Mouse (Mus musculus): ENCODE results near the gene Enpp6. TPM values are rescaled to one million over a fixed set of nuclear protein-coding genes. Genes with fewer than 3 reads are reported as not detected.

The Enpp6 gene
- polyA plus RNA-seq, 1 experiment from 2014 or later: 0.13 TPM

GRCm38 (mm10) chr8:46982770-46983169 lies 3.9 kb upstream of the Enpp6 start:
- WGBS: 86% methylated on average over 4 of the region's 4 CpGs
- H3K27me3 ChIP-seq (ENCODE audit: control insufficient read depth, insufficient read depth, low read length): no peaks in the 10 kb centered on the region

GRCm38 (mm10) chr8:46984647-46985046 lies 2.0 kb upstream of the Enpp6 start:
- no peaks in the 10 kb centered on the region for H3K4me1 ChIP-seq (replicated peaks; ENCODE audit: control insufficient read depth, insufficient read depth, low read length)
- no peak overlapping the region for H3K4me3 ChIP-seq (ENCODE audit: low read depth, low read length)
- DNase-seq (ENCODE audit: low spot score): no peak
- no peak overlapping the region for H3K9ac ChIP-seq (ENCODE audit: low read length)
- no peaks in the 10 kb centered on the region for H3K9me3 ChIP-seq (ENCODE audit: control insufficient read depth, low read length)
- H3K36me3 ChIP-seq (ENCODE audit: control insufficient read depth, insufficient read depth, low read length): no peaks in the 10 kb centered on the region
- H3K27me3 ChIP-seq (ENCODE audit: control insufficient read depth, insufficient read depth, low read length): no peaks in the 10 kb centered on the region
- ATAC-seq (replicated peaks; ENCODE audit: low FRiP score): no peak
- no peak overlapping the region for H3K4me2 ChIP-seq (ENCODE audit: low read depth, low read length, severe bottlenecking)
- WGBS: 77% methylated on average over 11 of the region's 11 CpGs
- H3K27ac ChIP-seq (ENCODE audit: low read depth, low read length): no peak overlapping the region

More at GRCm38 (mm10) chr8:46982770-46983169, 3.9 kb upstream of the Enpp6 start:
- no peaks in the 10 kb centered on the region for H3K4me1 ChIP-seq (replicated peaks; ENCODE audit: control insufficient read depth, insufficient read depth, low read length)
- no peak for ATAC-seq (replicated peaks; ENCODE audit: low FRiP score)
- H3K27ac ChIP-seq (ENCODE audit: low read depth, low read length): no peak overlapping the region
- H3K9me3 ChIP-seq (ENCODE audit: control insufficient read depth, low read length): no peaks in the 10 kb centered on the region
- H3K9ac ChIP-seq (ENCODE audit: low read length): no peak overlapping the region
- H3K4me2 ChIP-seq (ENCODE audit: low read depth, low read length, severe bottlenecking): no peak overlapping the region
- H3K4me3 ChIP-seq (ENCODE audit: low read depth, low read length): no peak overlapping the region
- no peaks in the 10 kb centered on the region for H3K36me3 ChIP-seq (ENCODE audit: control insufficient read depth, insufficient read depth, low read length)
- no peak for DNase-seq (ENCODE audit: low spot score)

GRCm38 (mm10) chr8:46988366-46988765 lies 1.7 kb downstream of the Enpp6 start:
- H3K36me3 ChIP-seq (ENCODE audit: control insufficient read depth, insufficient read depth, low read length): no peaks in the 10 kb centered on the region
- 76% methylated on average over 6 of the region's 6 CpGs for WGBS
- no peaks in the 10 kb centered on the region for H3K9me3 ChIP-seq (ENCODE audit: control insufficient read depth, low read length)
- H3K4me3 ChIP-seq (ENCODE audit: low read depth, low read length): no peak overlapping the region
- ATAC-seq (replicated peaks; ENCODE audit: low FRiP score) (no peak), DNase-seq (ENCODE audit: low spot score) (no peak)
- H3K27ac ChIP-seq (ENCODE audit: low read depth, low read length): no peak overlapping the region
- no peaks in the 10 kb centered on the region for H3K27me3 ChIP-seq (ENCODE audit: control insufficient read depth, insufficient read depth, low read length)
- H3K4me1 ChIP-seq (replicated peaks; ENCODE audit: control insufficient read depth, insufficient read depth, low read length): no peaks in the 10 kb centered on the region
- H3K9ac ChIP-seq (ENCODE audit: low read length): no peak overlapping the region
- no peak overlapping the region for H3K4me2 ChIP-seq (ENCODE audit: low read depth, low read length, severe bottlenecking)

DNA sequence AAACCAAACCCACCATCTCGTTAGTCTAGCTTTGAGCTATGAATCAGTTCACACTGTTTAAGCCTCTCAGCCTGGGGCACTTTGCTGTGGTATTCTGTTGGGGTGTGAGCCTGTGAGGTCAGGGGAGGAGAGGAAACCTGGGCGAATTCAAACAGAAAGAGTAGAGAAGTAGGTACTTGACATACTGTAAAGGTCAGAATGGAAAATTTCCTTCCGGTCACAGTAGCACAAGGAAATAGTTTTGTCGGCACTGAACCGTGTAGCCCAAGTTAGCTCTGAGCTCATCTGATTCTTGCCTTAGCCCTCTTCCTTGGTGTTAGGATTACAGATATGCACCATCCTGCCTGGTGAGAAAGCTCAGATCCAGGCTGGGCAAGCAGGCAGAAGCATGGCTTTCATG lies 4.4 kb downstream of the Enpp6 start:
- H3K9me3 ChIP-seq (ENCODE audit: control insufficient read depth, low read length): no peaks in the 10 kb centered on the region
- DNase-seq (ENCODE audit: low spot score) (no peak), ATAC-seq (replicated peaks; ENCODE audit: low FRiP score) (no peak)
- no peak overlapping the region for H3K4me3 ChIP-seq (ENCODE audit: low read depth, low read length)
- no peak overlapping the region for H3K9ac ChIP-seq (ENCODE audit: low read length)
- WGBS: 76% methylated on average over 5 of the region's 5 CpGs
- H3K4me1 ChIP-seq (replicated peaks; ENCODE audit: control insufficient read depth, insufficient read depth, low read length): no peaks in the 10 kb centered on the region
- H3K27me3 ChIP-seq (ENCODE audit: control insufficient read depth, insufficient read depth, low read length): no peaks in the 10 kb centered on the region
- H3K36me3 ChIP-seq (ENCODE audit: control insufficient read depth, insufficient read depth, low read length): no peaks in the 10 kb centered on the region
- no peak overlapping the region for H3K27ac ChIP-seq (ENCODE audit: low read depth, low read length)
- no peak overlapping the region for H3K4me2 ChIP-seq (ENCODE audit: low read depth, low read length, severe bottlenecking)

DNA sequence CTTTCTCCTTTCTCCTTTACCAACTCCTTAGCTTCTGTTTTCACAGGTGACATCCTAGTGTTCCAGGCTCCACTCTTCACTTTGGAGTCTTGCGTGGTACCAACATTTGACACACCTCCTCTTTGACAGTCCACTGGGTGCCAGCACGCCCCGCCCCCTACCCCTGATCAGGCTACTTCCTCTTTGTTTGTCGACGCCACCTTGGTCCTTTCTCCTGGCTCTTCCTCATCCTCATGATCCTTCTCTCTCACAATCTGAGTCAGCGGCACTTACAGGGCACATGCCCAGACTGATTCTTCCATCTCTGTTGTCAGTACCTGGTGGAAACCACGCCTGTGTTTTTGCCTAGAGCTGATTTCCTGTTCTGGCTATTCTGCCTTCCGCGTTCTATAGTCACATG lies 5.9 kb downstream of the Enpp6 start:
- H3K9ac ChIP-seq (ENCODE audit: low read length): no peak overlapping the region
- H3K36me3 ChIP-seq (ENCODE audit: control insufficient read depth, insufficient read depth, low read length): no peaks in the 10 kb centered on the region
- H3K4me1 ChIP-seq (replicated peaks; ENCODE audit: control insufficient read depth, insufficient read depth, low read length): no peaks in the 10 kb centered on the region
- WGBS: 90% methylated on average over 9 of the region's 9 CpGs
- no peaks in the 10 kb centered on the region for H3K27me3 ChIP-seq (ENCODE audit: control insufficient read depth, insufficient read depth, low read length)
- no peak overlapping the region for H3K4me2 ChIP-seq (ENCODE audit: low read depth, low read length, severe bottlenecking)
- ATAC-seq (replicated peaks; ENCODE audit: low FRiP score) (no peak), DNase-seq (ENCODE audit: low spot score) (no peak)
- no peaks in the 10 kb centered on the region for H3K9me3 ChIP-seq (ENCODE audit: control insufficient read depth, low read length)
- H3K27ac ChIP-seq (ENCODE audit: low read depth, low read length): no peak overlapping the region
- no peak overlapping the region for H3K4me3 ChIP-seq (ENCODE audit: low read depth, low read length)

DNA sequence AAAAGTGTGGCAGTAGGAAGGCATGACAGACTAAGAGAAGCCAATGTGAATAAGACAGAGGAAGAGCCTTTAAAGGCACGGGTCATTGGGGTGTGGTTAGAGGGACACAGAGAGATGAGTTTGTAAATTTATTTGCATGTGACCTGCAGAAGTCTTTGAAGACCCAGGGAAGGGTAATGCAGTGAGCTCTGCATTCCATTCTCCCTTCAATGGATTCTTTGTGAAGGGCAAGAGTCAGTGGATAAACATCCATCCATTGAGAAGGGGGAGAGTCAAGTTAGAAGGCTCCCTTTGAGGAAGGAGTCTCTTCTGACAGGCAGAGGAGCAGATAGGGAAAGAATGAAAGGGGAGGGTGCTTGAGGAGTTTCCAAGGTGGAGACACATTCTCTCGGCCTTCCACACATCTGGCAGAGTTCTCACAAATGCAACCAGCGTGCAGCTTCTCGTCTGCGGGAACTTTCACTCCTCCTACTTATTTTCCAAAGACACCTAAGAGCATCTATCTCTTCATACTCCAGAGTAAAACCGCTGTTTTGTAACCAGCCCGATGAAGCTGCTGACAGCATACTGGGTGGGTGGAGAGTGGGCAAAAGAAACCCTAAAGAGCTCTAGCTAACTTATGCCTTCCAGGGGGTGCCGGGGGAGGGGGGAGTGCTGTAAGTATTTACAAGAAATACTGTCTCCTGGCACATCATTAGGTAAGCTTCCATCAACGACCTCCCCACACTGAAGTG lies 9.4 kb downstream of the Enpp6 start:
- H3K4me1 ChIP-seq (replicated peaks; ENCODE audit: control insufficient read depth, insufficient read depth, low read length): no peaks in the 10 kb centered on the region
- no peak overlapping the region for H3K4me2 ChIP-seq (ENCODE audit: low read depth, low read length, severe bottlenecking)
- H3K27ac ChIP-seq (ENCODE audit: low read depth, low read length): no peak overlapping the region
- DNase-seq (ENCODE audit: low spot score): no peak
- H3K9ac ChIP-seq (ENCODE audit: low read length): no peak overlapping the region
- no peaks in the 10 kb centered on the region for H3K9me3 ChIP-seq (ENCODE audit: control insufficient read depth, low read length)
- 79% methylated on average over 9 of the region's 9 CpGs for WGBS
- ATAC-seq (replicated peaks; ENCODE audit: low FRiP score): no peak
- H3K4me3 ChIP-seq (ENCODE audit: low read depth, low read length): no peak overlapping the region
- H3K27me3 ChIP-seq (ENCODE audit: control insufficient read depth, insufficient read depth, low read length): no peaks in the 10 kb centered on the region
- H3K36me3 ChIP-seq (ENCODE audit: control insufficient read depth, insufficient read depth, low read length): no peaks in the 10 kb centered on the region

GRCm38 (mm10) chr8:47005676-47006075 lies 19.0 kb downstream of the Enpp6 start:
- ATAC-seq (replicated peaks; ENCODE audit: low FRiP score): no peak
- 52% methylated on average over 5 of the region's 5 CpGs for WGBS
- H3K27ac ChIP-seq (ENCODE audit: low read depth, low read length): no peak overlapping the region

GRCm38 (mm10) chr8:47006785-47007184 lies 20.1 kb downstream of the Enpp6 start:
- no peak overlapping the region for H3K4me3 ChIP-seq (ENCODE audit: low read depth, low read length)
- no peaks in the 10 kb centered on the region for H3K27me3 ChIP-seq (ENCODE audit: control insufficient read depth, insufficient read depth, low read length)
- WGBS: 77% methylated on average over 9 of the region's 9 CpGs
- H3K36me3 ChIP-seq (ENCODE audit: control insufficient read depth, insufficient read depth, low read length): no peaks in the 10 kb centered on the region
- no peak overlapping the region for H3K27ac ChIP-seq (ENCODE audit: low read depth, low read length)
- ATAC-seq (replicated peaks; ENCODE audit: low FRiP score) (no peak), DNase-seq (ENCODE audit: low spot score) (no peak)
- no peaks in the 10 kb centered on the region for H3K9me3 ChIP-seq (ENCODE audit: control insufficient read depth, low read length)
- no peaks in the 10 kb centered on the region for H3K4me1 ChIP-seq (replicated peaks; ENCODE audit: control insufficient read depth, insufficient read depth, low read length)
- no peak overlapping the region for H3K9ac ChIP-seq (ENCODE audit: low read length)
- no peak overlapping the region for H3K4me2 ChIP-seq (ENCODE audit: low read depth, low read length, severe bottlenecking)

More at GRCm38 (mm10) chr8:47005676-47006075, 19.0 kb downstream of the Enpp6 start:
- Histone ChIP-seq H3K9me3 (ENCODE audit: control insufficient read depth, low read length) (no peaks in the 10 kb centered on the region), H3K4me2 (ENCODE audit: low read depth, low read length, severe bottlenecking) (no peak overlapping the region), H3K9ac (ENCODE audit: low read length) (no peak overlapping the region), H3K4me3 (ENCODE audit: low read depth, low read length) (no peak overlapping the region), H3K27me3 (ENCODE audit: control insufficient read depth, insufficient read depth, low read length) (no peaks in the 10 kb centered on the region), H3K4me1 (replicated peaks; ENCODE audit: control insufficient read depth, insufficient read depth, low read length) (no peaks in the 10 kb centered on the region), H3K36me3 (ENCODE audit: control insufficient read depth, insufficient read depth, low read length) (no peaks in the 10 kb centered on the region)
- DNase-seq (ENCODE audit: low spot score): no peak

- no peak for DNase-seq (ENCODE audit: low spot score)
These were observed 21.6 kb downstream of the Enpp6 start for GRCm38 (mm10) chr8:47008220-47008773.

More at GRCm38 (mm10) chr8:47008220-47008773, 21.6 kb downstream of the Enpp6 start:
- ATAC-seq (replicated peaks; ENCODE audit: low FRiP score): no peak
- Histone ChIP-seq H3K4me1 (replicated peaks; ENCODE audit: control insufficient read depth, insufficient read depth, low read length) (no peaks in the 10 kb centered on the region), H3K4me2 (ENCODE audit: low read depth, low read length, severe bottlenecking) (no peak overlapping the region), H3K9ac (ENCODE audit: low read length) (no peak overlapping the region), H3K4me3 (ENCODE audit: low read depth, low read length) (no peak overlapping the region), H3K27me3 (ENCODE audit: control insufficient read depth, insufficient read depth, low read length) (no peaks in the 10 kb centered on the region), H3K27ac (ENCODE audit: low read depth, low read length) (no peak overlapping the region), H3K9me3 (ENCODE audit: control insufficient read depth, low read length) (no peaks in the 10 kb centered on the region), H3K36me3 (ENCODE audit: control insufficient read depth, insufficient read depth, low read length) (no peaks in the 10 kb centered on the region)
- 88% methylated on average over 13 of the region's 13 CpGs for WGBS
